8 mouse cellular contexts compared by ENCODE assay signal in the genomic region with DNA sequence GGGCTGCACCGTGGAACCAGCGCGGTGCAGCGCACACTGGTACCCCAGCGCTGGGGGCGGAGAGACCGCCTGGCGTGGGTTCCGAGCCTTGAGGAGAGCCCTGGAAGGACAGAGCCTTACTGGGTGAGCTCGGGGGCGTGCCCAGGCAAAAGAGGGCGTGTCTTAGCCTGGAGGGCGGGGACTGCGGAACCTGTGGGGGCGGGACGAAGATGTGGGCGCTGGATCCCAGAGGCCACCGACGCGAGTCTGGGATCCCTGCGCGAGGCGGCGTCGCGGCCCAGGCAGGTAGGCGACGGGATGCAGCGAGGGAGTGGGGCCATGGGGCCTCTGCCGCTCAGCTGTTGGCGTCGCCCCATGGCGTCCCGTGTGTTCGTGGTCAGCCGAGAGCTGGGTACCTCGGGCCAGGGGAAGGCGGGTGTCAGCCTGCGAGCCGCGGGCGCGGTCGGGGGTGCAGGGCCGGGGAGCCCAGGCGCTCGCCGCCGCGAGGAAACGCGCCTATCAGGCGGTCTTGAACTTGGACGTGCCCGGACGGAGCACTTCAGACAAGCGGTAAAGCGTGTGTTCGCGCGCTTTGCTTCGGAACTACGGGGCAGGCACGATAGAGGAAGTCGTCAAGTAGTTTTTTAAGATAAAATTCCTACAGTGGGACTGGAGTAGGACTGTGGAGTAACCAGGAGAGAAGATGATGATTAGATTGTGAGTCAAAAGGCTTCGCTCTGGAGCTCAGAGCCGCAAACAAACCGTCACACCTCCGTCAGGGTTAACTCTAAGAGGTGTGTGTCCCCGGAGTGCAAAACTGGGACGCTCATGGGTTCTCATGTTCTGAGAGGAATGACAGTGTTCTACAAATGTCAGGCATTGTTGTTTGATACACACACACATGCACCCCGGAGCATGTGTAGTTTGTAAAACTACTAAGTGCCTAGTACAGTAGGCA. TPM values are rescaled to one million over a fixed set of nuclear protein-coding genes. Genes with fewer than 3 reads are reported as not detected.
DNase-seq lines count a peak whose midpoint lies in the region; ATAC-seq and TF ChIP-seq lines count a peak whose summit lies in the region.

A gene (plus strand): TSS at position 151 of the 937 bp plus-strand sequence.

- no peaks in the 10 kb centered on the region for H3K9me3 ChIP-seq in E14TG2a.4 (ENCODE audit: low read length)
- no peaks in the 10 kb centered on the region for H3K9me3 ChIP-seq in forebrain, embryonic 12.5 days
- H3K9me3 ChIP-seq in heart, embryonic 16.5 days (replicated peaks; ENCODE audit: control insufficient read depth, low read length): no peaks in the 10 kb centered on the region
- no peaks in the 10 kb centered on the region for H3K9me3 ChIP-seq in liver, embryonic 13.5 days (replicated peaks)
- H3K9me3 ChIP-seq in stomach, embryonic 14.5 days (ENCODE audit: control insufficient read depth, low read depth, low read length): no peaks in the 10 kb centered on the region

- H3K4me1 ChIP-seq in E14TG2a.4 (replicated peaks; ENCODE audit: low read depth, low read length): peaks cover 77% of the 10 kb centered on the region
- peaks cover 12% of the 10 kb centered on the region for H3K4me1 ChIP-seq in forebrain, embryonic 12.5 days
- H3K4me1 ChIP-seq in heart, embryonic 16.5 days (ENCODE audit: control insufficient read depth, insufficient read depth, low read length): peaks cover 4% of the 10 kb centered on the region
- H3K4me1 ChIP-seq in liver, embryonic 13.5 days (replicated peaks): peaks cover 50% of the 10 kb centered on the region
- H3K4me1 ChIP-seq in stomach, embryonic 14.5 days (ENCODE audit: control insufficient read depth, insufficient read depth, low read length): peaks cover 5% of the 10 kb centered on the region; the same call in 1 of the 2 replicates

- H3K4me3 ChIP-seq in E14TG2a.4 (replicated peaks; ENCODE audit: low read length): peak within 1 kb of the TSS; percentile 94
- H3K4me3 ChIP-seq in forebrain, embryonic 12.5 days (replicated peaks): peak within 1 kb of the TSS; percentile 54
- H3K4me3 ChIP-seq in heart, embryonic 16.5 days (ENCODE audit: low read length): peak within 1 kb of the TSS; percentile 90
- H3K4me3 ChIP-seq in liver, embryonic 13.5 days (replicated peaks): peak within 1 kb of the TSS; percentile 90
- H3K4me3 ChIP-seq in stomach, embryonic 14.5 days (ENCODE audit: low read depth, low read length): peak within 1 kb of the TSS; percentile 43

- WGBS in forebrain, embryonic 12.5 days: under 1% methylated on average over 72 of the region's 72 CpGs
- WGBS in heart, embryonic 16.5 days: under 1% methylated on average over 72 of the region's 72 CpGs
- WGBS in liver, embryonic 13.5 days (ENCODE audit: insufficient replicate concordance): 1% methylated on average over 72 of the region's 72 CpGs
- WGBS in stomach, embryonic 14.5 days: 1% methylated on average over 72 of the region's 72 CpGs

- peak within 1 kb of the TSS; percentile 47 for H3K9ac ChIP-seq in forebrain, embryonic 12.5 days
- H3K9ac ChIP-seq in heart, embryonic 16.5 days (ENCODE audit: low read length): peak within 1 kb of the TSS; percentile 81
- peak within 1 kb of the TSS; percentile 92 for H3K9ac ChIP-seq in liver, embryonic 13.5 days
- H3K9ac ChIP-seq in stomach, embryonic 14.5 days (replicated peaks; ENCODE audit: low read depth, low read length): peak within 1 kb of the TSS; percentile 26

- no peak within 1 kb of the TSS for H3K27ac ChIP-seq in forebrain, embryonic 12.5 days
- H3K27ac ChIP-seq in heart, embryonic 16.5 days (ENCODE audit: low read length): peak within 1 kb of the TSS; percentile 68
- H3K27ac ChIP-seq in liver, embryonic 13.5 days: peak within 1 kb of the TSS; percentile 94
- H3K27ac ChIP-seq in stomach, embryonic 14.5 days (ENCODE audit: low read length): no peak within 1 kb of the TSS

- DNase-seq in c-Kit-positive CD71-positive TER-119-positive erythroid progenitor cells, embryonic 14.5 days (ENCODE audit: low spot score): peak; percentile 90
- peak; percentile 94 to 96 for DNase-seq in kidney, postnatal 25 days
- DNase-seq in liver, embryonic 13.5 days: peak; percentile 98
- peak; percentile 89 to 90 for DNase-seq in natural killer cell, adult 2 months (ENCODE audit: low spot score in 2 of 2)

- no peaks in the 10 kb centered on the region for H3K27me3 ChIP-seq in E14TG2a.4 (ENCODE audit: insufficient read depth, low read length)
- H3K27me3 ChIP-seq in forebrain, embryonic 12.5 days: peaks cover 37% of the 10 kb centered on the region
- no peaks in the 10 kb centered on the region for H3K27me3 ChIP-seq in heart, embryonic 16.5 days (ENCODE audit: control insufficient read depth, insufficient read depth, low read length)
- H3K27me3 ChIP-seq in liver, embryonic 13.5 days: no peaks in the 10 kb centered on the region
- H3K27me3 ChIP-seq in stomach, embryonic 14.5 days (ENCODE audit: control insufficient read depth, insufficient read depth, low read length): no peaks in the 10 kb centered on the region

- peak within 1 kb of the TSS; percentile 79 for H3K4me2 ChIP-seq in forebrain, embryonic 12.5 days
- H3K4me2 ChIP-seq in heart, embryonic 16.5 days (ENCODE audit: low read depth, low read length): peak within 1 kb of the TSS; percentile 98
- peak within 1 kb of the TSS; percentile 100 for H3K4me2 ChIP-seq in liver, embryonic 13.5 days
- H3K4me2 ChIP-seq in stomach, embryonic 14.5 days (replicated peaks; ENCODE audit: low read depth, low read length): peak within 1 kb of the TSS; percentile 92

- H3K36me3 ChIP-seq in E14TG2a.4 (ENCODE audit: insufficient read depth, low read length): 0 out of 2 replicates have a peak, but pooled peaks cover 3% of the 10 kb centered on the region
- H3K36me3 ChIP-seq in forebrain, embryonic 12.5 days (replicated peaks): no peaks in the 10 kb centered on the region
- H3K36me3 ChIP-seq in heart, embryonic 16.5 days (ENCODE audit: control insufficient read depth, insufficient read depth): no peaks in the 10 kb centered on the region
- H3K36me3 ChIP-seq in liver, embryonic 13.5 days: no peaks in the 10 kb centered on the region
- H3K36me3 ChIP-seq in stomach, embryonic 14.5 days (ENCODE audit: control insufficient read depth, insufficient read depth, low read length): no peaks in the 10 kb centered on the region

- peak; percentile 95 for ATAC-seq in forebrain, embryonic 12.5 days (ENCODE audit: low FRiP score)
- peak; percentile 97 for ATAC-seq in heart, embryonic 16.5 days (replicated peaks; ENCODE audit: extremely low read depth, insufficient read depth, low FRiP score)
- peak; percentile 93 for ATAC-seq in liver, embryonic 13.5 days (ENCODE audit: low read depth)
- ATAC-seq in stomach, embryonic 14.5 days (ENCODE audit: insufficient number of reproducible peaks, insufficient read depth, low FRiP score, low read depth): peak; percentile 98

- TF ChIP-seq CTCF in E14TG2a.4 (conservative IDR thresholded peaks at IDR 0.05; ENCODE audit: low read length): no peak

RNA-seq across cellular contexts. Expression of the gene that starts here (rescaled TPM):
- 1.9 and 2.6 TPM in 2 replicates for polyA plus RNA-seq in forebrain, embryonic 12.5 days (2016; fragmentation: Nextera tagmentation; extraction: Ambion mirVana)
- 4.3 and 5.8 TPM in 2 replicates for polyA plus RNA-seq in heart, embryonic 16.5 days (2015; fragmentation: Nextera tagmentation; extraction: Ambion mirVana)
- polyA plus RNA-seq in liver, embryonic 13.5 days (2015; fragmentation: Nextera tagmentation; extraction: Ambion mirVana): 8.6 and 9.7 TPM in 2 replicates
- 6.2 and 8.2 TPM in 2 replicates for polyA plus RNA-seq in stomach, embryonic 14.5 days (2014; fragmentation: Nextera tagmentation; extraction: Ambion mirVana)

Comparison
In these comparisons a context has a peak if more than half of its experiments do, and no peak if none do; other contexts are left out.
1. H3K4me3 ChIP-seq: peak in every context shown above with its lines; median percentile 94 in E14TG2a.4; 90 in heart, embryonic 16.5 days; 90 in liver, embryonic 13.5 days; 54 in forebrain, embryonic 12.5 days; 43 in stomach, embryonic 14.5 days.
2. H3K27ac ChIP-seq: peak in heart, embryonic 16.5 days (single experiment) and liver, embryonic 13.5 days (single experiment); none in forebrain, embryonic 12.5 days (single experiment) and stomach, embryonic 14.5 days (single experiment).
3. H3K9ac ChIP-seq: peak in every context shown above with its lines; median percentile 92 in liver, embryonic 13.5 days; 81 in heart, embryonic 16.5 days; 47 in forebrain, embryonic 12.5 days; 26 in stomach, embryonic 14.5 days.
4. Peak in every context shown above with its lines, with median percentiles within 50 percentile points of each other: DNase-seq, ATAC-seq and H3K4me2 ChIP-seq.